Mouse (Mus musculus) heart, adult 2 months (tissue): Measurements from ENCODE around the gene Vamp4. TPM values are rescaled to one million over a fixed set of nuclear protein-coding genes. Genes with fewer than 3 reads are reported as not detected.

ENCODE experiments used
- DNase-seq, 2 experiments: peaks; one replicate each; pipeline ENCODE4 v3.0.0; 2021
- H3K27ac ChIP-seq: fragments of 200-600 bp; 2 replicates; pipeline ENCODE4 v1.8.1; 2022
- H3K27me3 ChIP-seq: fragments of 200-500 bp; 2 replicates; pipeline ENCODE4 v1.6.1; 2012; ENCODE audit warnings: mild to moderate bottlenecking, low read length, inconsistent platforms, mixed read lengths; ENCODE audit not compliant: control insufficient read depth, insufficient read depth
- H3K36me3 ChIP-seq: fragments of 200-500 bp; 2 replicates; pipeline ENCODE4 v1.6.1; 2012; ENCODE audit warnings: low read length, inconsistent platforms; ENCODE audit not compliant: control insufficient read depth, insufficient read depth
- H3K4me1 ChIP-seq: fragments of 200-500 bp; 2 replicates; pipeline ENCODE4 v1.6.1; 2011; ENCODE audit warnings: low read length; ENCODE audit not compliant: control insufficient read depth, insufficient read depth
- H3K4me3 ChIP-seq: fragments of 200-600 bp; 2 replicates; pipeline ENCODE4 v1.8.1; 2022
- H3K79me2 ChIP-seq: fragments of 200-500 bp; replicated peaks from 2 replicates; pipeline ENCODE4 v1.6.1; 2012; ENCODE audit warnings: mild to moderate bottlenecking, inconsistent platforms, low read length, moderate library complexity, mixed read lengths; ENCODE audit not compliant: control insufficient read depth, insufficient read depth
- H3K9ac ChIP-seq: fragments of 200-500 bp; 2 replicates; pipeline ENCODE4 v1.6.1; 2012; ENCODE audit warnings: low read depth, mild to moderate bottlenecking, control low read depth, inconsistent platforms, low read length, mixed read lengths
- CTCF ChIP-seq: fragments of 200-600 bp; IDR thresholded peaks from 2 replicates; pipeline ENCODE4 v1.8.1; 2022; ENCODE audit warnings: antibody characterized with exemption, mild to moderate bottlenecking, moderate library complexity
- EP300 ChIP-seq: fragments of 200-500 bp; IDR thresholded peaks from 2 replicates; pipeline ENCODE4 v1.6.1; 2011; ENCODE audit warnings: low read depth, low read length, control low read depth; ENCODE audit not compliant: insufficient read depth
- POLR2A ChIP-seq: fragments of 200-500 bp; IDR thresholded peaks from 2 replicates; pipeline ENCODE4 v1.6.1; 2011; ENCODE audit warnings: mild to moderate bottlenecking, low read depth, low read length, control low read depth; ENCODE audit not compliant: insufficient read depth
- WGBS: fragments of 180-500 bp; shearing (Covaris S2); methylation state at CpG from one replicate; pipeline ENCODE4 v1.1.7; 2018; 5-methylcytosine and 5-hydroxymethylcytosine counted together
- intact Hi-C: fragments of 180-260 bp; cut with DNase I; formaldehyde crosslinking; loops from one replicate; pipeline ENCODE4 v1.15.1; 2025
- polyA plus RNA-seq: library from polyadenylated mRNA; depleted of rRNA; stranded (reverse); fragments of >200 nt; gene quantifications from 2 replicates; pipeline ENCODE4 v1.2.3, GENCODE M21; 2012
- total RNA-seq, 2 experiments: library from RNA; stranded (reverse); gene quantifications; 2 replicates each; pipeline ENCODE4 v1.2.3; 2021

Gene Vamp4
- total and polyA plus RNA-seq, 3 experiments: 6.8 to 23.1 (median 22.5) TPM

DNA sequence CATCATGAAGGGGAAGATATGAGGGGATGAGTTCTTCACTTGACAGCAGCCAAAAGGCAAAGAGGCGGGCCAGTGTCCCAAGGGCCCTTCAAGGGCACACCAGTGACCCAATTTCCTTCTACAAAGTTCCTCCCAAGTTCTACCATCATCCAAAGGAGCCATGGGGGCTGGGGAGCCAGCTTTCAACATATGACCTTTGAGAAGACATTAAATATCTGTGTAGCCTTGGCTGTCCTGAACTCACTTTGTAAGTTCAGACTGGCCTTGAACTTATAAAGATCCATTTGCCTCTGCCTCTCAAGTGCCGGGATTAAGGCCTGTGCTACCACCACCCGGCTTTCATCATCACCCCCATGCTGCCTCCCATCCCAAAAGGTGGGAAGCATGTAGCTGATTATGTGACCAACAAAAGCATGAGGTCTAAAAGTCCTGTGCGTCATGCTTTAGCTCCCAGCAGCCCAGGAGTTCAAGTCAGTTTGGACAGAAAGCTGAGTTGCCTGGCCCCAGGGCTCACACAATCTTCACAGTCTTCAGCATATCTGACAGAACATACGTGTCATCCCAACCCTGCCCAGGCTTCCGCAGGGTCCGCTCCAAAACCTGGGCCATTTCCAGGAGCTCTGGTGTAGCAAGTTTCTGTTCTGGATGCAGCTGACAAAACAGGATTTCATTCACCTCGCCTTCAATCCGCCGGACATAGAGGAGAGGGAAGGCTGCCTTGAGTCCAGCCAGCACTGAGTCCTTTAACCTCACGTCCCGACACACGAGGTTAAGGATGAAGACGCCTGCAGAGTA, 36.4 kb upstream of the Vamp4 start:
- H3K9ac ChIP-seq: no peak overlapping the region
- H3K4me3 ChIP-seq: no peak overlapping the region
- H3K79me2 ChIP-seq: no peaks in the 10 kb centered on the region
- TF ChIP-seq CTCF (no peak), POLR2A (no peak), EP300 (no peak)
- H3K27me3 ChIP-seq: no peaks in the 10 kb centered on the region
- WGBS: 88% methylated on average over 14 of the region's 14 CpGs
- no peaks in the 10 kb centered on the region; the same call in 1 of the 2 replicates for H3K36me3 ChIP-seq
- no peak for DNase-seq
- intact Hi-C loops: loop anchor here (10.0 kb wide), 1 partner anchor 179 kb away; no protein-coding TSS in a partner anchor
- no peaks in the 10 kb centered on the region for H3K4me1 ChIP-seq
- no peak overlapping the region for H3K27ac ChIP-seq

DNA sequence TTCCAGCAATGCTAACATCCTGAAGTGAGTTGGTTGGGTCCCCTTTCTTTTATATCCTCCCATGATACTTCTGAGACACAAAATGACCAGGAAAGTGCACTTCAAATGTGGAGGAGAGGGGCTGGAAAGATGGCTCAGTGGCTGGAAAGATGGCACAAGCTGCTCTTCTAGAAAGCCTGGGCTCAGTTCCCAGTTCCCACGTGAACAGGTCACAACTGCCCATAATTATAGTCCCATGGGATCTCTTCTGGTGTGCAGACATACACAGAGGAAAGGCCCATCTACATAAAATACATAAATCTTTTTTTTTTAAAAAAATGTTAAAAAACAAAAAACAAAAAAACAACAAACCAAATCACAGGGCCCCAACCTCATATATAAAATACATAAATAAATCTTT, 27.1 kb upstream of the Vamp4 start:
- Histone ChIP-seq H3K4me3 (no peak overlapping the region), H3K79me2 (no peaks in the 10 kb centered on the region), H3K36me3 (no peaks in the 10 kb centered on the region; the same call in 1 of the 2 replicates), H3K27ac (no peak overlapping the region), H3K9ac (no peak overlapping the region), H3K27me3 (no peaks in the 10 kb centered on the region), H3K4me1 (no peaks in the 10 kb centered on the region)
- intact Hi-C loops: loop anchor here (10.0 kb wide), 1 partner anchor 568 kb away; the partner anchor contains the start of gene 4930558K02Rik
- TF ChIP-seq EP300 (no peak), POLR2A (no peak), CTCF (no peak)
- DNase-seq: no peak
- WGBS: 21% methylated on average over 1 of the region's 1 CpGs

GRCm38 (mm10) chr1:162547607-162548006, 22.7 kb upstream of the Vamp4 start:
- intact Hi-C loops: loop anchor here (5.0 to 10.0 kb wide), 4 partner anchors 195 to 1380 kb away; partner anchors contain the start of genes 4930558K02Rik, Prrc2c, Scyl3 and Suco
- Histone ChIP-seq H3K4me1 (no peaks in the 10 kb centered on the region), H3K9ac (peak overlapping the region; percentile 74), H3K27ac (peak overlapping the region; percentile 67), H3K36me3 (no peaks in the 10 kb centered on the region), H3K4me3 (peak overlapping the region; percentile 67), H3K79me2 (no peaks in the 10 kb centered on the region), H3K27me3 (no peaks in the 10 kb centered on the region)
- no peak for DNase-seq
- TF ChIP-seq EP300 (no peak), CTCF (no peak), POLR2A (no peak)
- 2% methylated on average over 10 of the region's 10 CpGs for WGBS

DNA sequence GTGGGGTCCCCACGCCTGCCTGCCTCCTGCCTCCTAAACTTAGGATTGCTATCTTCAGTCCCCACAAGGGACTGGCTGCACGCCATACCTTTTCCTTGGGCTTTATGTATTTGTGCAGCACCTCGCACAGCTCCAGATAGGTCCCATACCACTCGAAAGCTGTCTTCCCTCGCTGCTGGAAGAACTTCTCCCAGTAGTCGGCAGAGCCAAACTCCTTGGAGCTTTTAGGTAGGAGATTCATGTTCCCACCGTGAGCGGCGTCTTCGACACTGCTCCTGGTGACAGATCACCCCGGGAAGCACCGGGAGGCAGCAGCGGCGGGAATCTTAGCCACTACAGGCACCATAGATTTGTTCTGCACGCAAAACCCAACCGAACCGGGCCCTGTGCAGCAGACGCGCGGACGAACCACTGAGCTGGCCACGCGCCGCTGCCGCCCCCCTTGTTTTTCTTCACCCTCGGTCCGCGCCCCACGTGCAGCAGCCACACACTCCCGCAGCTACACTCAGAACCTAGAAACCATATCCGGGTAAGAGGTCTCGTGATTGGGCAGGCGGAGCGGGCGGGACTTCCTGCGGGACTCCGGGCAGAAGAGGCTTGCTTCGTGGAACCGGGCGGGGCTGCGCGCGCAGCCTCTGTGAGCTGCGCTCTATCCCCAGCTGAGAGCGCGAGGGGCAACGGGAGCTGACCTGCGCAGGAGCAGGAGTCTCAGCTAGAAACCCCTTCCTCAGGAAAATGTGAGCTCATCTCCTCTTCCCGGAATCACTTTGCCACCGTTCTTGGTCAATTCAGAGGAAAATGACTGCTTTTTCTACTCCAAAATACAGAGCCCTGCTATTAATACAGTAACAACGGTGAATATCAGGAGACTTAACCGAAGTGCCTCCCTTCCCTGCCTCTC, 22.0 kb upstream of the Vamp4 start, which contains the start of gene Mettl13:
Mettl13 (minus strand) TSS at position 536 of the 901 bp plus-strand sequence.
- H3K36me3 ChIP-seq: no peaks in the 10 kb centered on the region
- under 1% methylated on average over 52 of the region's 52 CpGs for WGBS
- H3K27me3 ChIP-seq: no peaks in the 10 kb centered on the region
- H3K9ac ChIP-seq: peak within 1 kb of the TSS; percentile 78
- no peaks in the 10 kb centered on the region for H3K4me1 ChIP-seq
- H3K4me3 ChIP-seq: peak within 1 kb of the TSS; percentile 67
- peak within 1 kb of the TSS; percentile 80 for H3K27ac ChIP-seq
- intact Hi-C loops: loop anchor here (5.0 to 10.0 kb wide), 4 partner anchors 194 to 1379 kb away; partner anchors contain the start of genes 4930558K02Rik, Prrc2c, Scyl3 and Suco
- peak; percentile 98 for TF ChIP-seq POLR2A
- TF ChIP-seq EP300: 0 out of 2 replicates have a peak, but pooled peaks have one; percentile 7
- TF ChIP-seq CTCF: no peak
- peak; percentile 86 to 92 for DNase-seq
- H3K79me2 ChIP-seq: no peaks in the 10 kb centered on the region

GRCm38 (mm10) chr1:162548917-162549613, 21.2 kb upstream of the Vamp4 start:
- no peaks in the 10 kb centered on the region for H3K36me3 ChIP-seq
- H3K4me3 ChIP-seq: peak overlapping the region; percentile 67
- 40% methylated on average over 10 of the region's 10 CpGs for WGBS
- no peak for DNase-seq
- intact Hi-C loops: loop anchor here (1.0 to 10.0 kb wide), 5 partner anchors 20 to 1378 kb away; partner anchors contain the start of genes 4930558K02Rik, Prrc2c, Scyl3 and Suco
- H3K9ac ChIP-seq: peak overlapping the region; percentile 78; the same call in 1 of the 2 replicates
- TF ChIP-seq EP300: no peak
- TF ChIP-seq POLR2A: no peak
- no peak for TF ChIP-seq CTCF
- H3K79me2 ChIP-seq: no peaks in the 10 kb centered on the region
- H3K4me1 ChIP-seq: no peaks in the 10 kb centered on the region
- H3K27me3 ChIP-seq: no peaks in the 10 kb centered on the region
- H3K27ac ChIP-seq: peak overlapping the region; percentile 80
